Mouse (Mus musculus) intestine, embryonic 15.5 days (tissue): ENCODE results near the gene Cept1. TPM values are rescaled to one million over a fixed set of nuclear protein-coding genes. Genes with fewer than 3 reads are reported as not detected.

Experiments used
- ATAC-seq: fragments of 200-750 bp; cut with Nextera tagmentation; 2 replicates; pipeline ENCODE4 v1.8.0; 2017; ENCODE audit warnings: moderate TSS enrichment, moderate library complexity
- H3K27ac ChIP-seq: fragments of 300-500 bp; sonication (generic); 2 replicates; pipeline ENCODE4 v1.5.1; 2015; ENCODE audit warnings: mild to moderate bottlenecking, inconsistent platforms
- H3K27me3 ChIP-seq: fragments of 300-500 bp; sonication (generic); replicated peaks from 2 replicates; pipeline ENCODE4 v1.6.1; 2015; ENCODE audit warnings: inconsistent platforms
- H3K36me3 ChIP-seq: fragments of 300-500 bp; sonication (generic); 2 replicates; pipeline ENCODE4 v1.6.1; 2015; ENCODE audit warnings: inconsistent platforms
- H3K4me1 ChIP-seq: fragments of 300-500 bp; sonication (generic); replicated peaks from 2 replicates; pipeline ENCODE4 v1.6.1; 2015; ENCODE audit warnings: inconsistent platforms
- H3K4me2 ChIP-seq: fragments of 300-500 bp; sonication (generic); replicated peaks from 2 replicates; pipeline ENCODE4 v1.6.1; 2015; ENCODE audit warnings: mild to moderate bottlenecking, inconsistent platforms
- H3K4me3 ChIP-seq: fragments of 300-500 bp; sonication (generic); replicated peaks from 2 replicates; pipeline ENCODE4 v1.5.1; 2015; ENCODE audit warnings: inconsistent platforms
- H3K9ac ChIP-seq: fragments of 300-500 bp; sonication (generic); 2 replicates; pipeline ENCODE4 v1.6.1; 2015; ENCODE audit warnings: inconsistent platforms
- H3K9me3 ChIP-seq: fragments of 300-500 bp; sonication (generic); 2 replicates; pipeline ENCODE4 v1.6.1; 2016; ENCODE audit warnings: inconsistent platforms
- WGBS: fragments of 180-500 bp; shearing (Covaris S2); methylation state at CpG from one replicate; pipeline ENCODE4 v1.1.7; 2015; 5-methylcytosine and 5-hydroxymethylcytosine counted together
- polyA plus RNA-seq: library from polyadenylated mRNA; unstranded; fragments of >200 nt; fragmentation: Nextera tagmentation; extraction: Ambion mirVana; gene quantifications from 2 replicates; pipeline ENCODE4 v1.2.1, GENCODE M21; 2015

Gene Cept1
- polyA plus RNA-seq, 1 experiment from 2014 or later: 61.6 TPM

- no peak overlapping the region for H3K4me3 ChIP-seq
- H3K9me3 ChIP-seq: no peaks in the 10 kb centered on the region
- no peak overlapping the region for H3K27ac ChIP-seq
- H3K4me2 ChIP-seq: no peak overlapping the region
- H3K36me3 ChIP-seq: no peaks in the 10 kb centered on the region
- no peak overlapping the region for H3K9ac ChIP-seq
- H3K4me1 ChIP-seq: no peaks in the 10 kb centered on the region
- ATAC-seq: no peak
- H3K27me3 ChIP-seq: no peaks in the 10 kb centered on the region
- 54% methylated on average over 3 of the region's 3 CpGs for WGBS
Measured at GRCm38 (mm10) chr3:106462493-106462892, 85.1 kb downstream of the Cept1 start.

- no peak overlapping the region for H3K4me2 ChIP-seq
- no peak for ATAC-seq
- WGBS: 71% methylated on average over 2 of the region's 2 CpGs
- no peaks in the 10 kb centered on the region for H3K9me3 ChIP-seq
- H3K27me3 ChIP-seq: no peaks in the 10 kb centered on the region
- no peak overlapping the region for H3K4me3 ChIP-seq
- H3K36me3 ChIP-seq: no peaks in the 10 kb centered on the region
- no peak overlapping the region for H3K27ac ChIP-seq
- H3K4me1 ChIP-seq: no peaks in the 10 kb centered on the region
- H3K9ac ChIP-seq: no peak overlapping the region
Measured at GRCm38 (mm10) chr3:106462059-106462470, 85.5 kb downstream of the Cept1 start.

DNA sequence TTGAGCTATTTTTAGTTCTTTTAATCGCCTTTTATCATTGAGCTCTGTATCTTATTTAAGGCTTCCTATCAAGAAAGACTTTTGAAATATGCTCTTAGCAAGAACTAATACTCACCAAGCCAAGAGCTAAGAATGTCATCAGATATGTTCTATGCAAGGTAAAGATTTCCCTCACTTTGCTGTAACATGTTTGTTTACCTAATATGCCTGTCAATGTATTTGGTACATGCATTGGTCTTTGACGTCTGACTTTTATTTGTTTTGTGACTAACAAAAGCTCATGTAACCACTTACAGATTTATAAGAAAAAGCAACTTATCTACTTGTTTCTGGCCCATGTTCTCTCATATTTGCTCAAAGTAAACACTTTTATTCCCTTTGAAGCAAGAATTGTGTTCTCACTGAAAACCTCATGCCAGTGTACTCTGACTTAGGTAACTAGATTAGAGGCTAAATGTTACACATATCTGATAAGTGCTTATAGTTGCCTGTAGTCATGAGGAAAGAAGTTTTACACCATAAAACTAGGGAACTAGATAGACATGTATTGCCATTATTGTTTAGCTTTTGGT lies 90.2 kb downstream of the Cept1 start:
- Histone ChIP-seq H3K36me3 (no peaks in the 10 kb centered on the region), H3K4me3 (no peak overlapping the region), H3K27me3 (no peaks in the 10 kb centered on the region), H3K4me1 (no peaks in the 10 kb centered on the region), H3K4me2 (no peak overlapping the region), H3K9ac (no peak overlapping the region), H3K27ac (no peak overlapping the region), H3K9me3 (no peaks in the 10 kb centered on the region)
- 70% methylated on average over 2 of the region's 2 CpGs for WGBS
- ATAC-seq: no peak

GRCm38 (mm10) chr3:106452616-106453015 lies 95.0 kb downstream of the Cept1 start:
- no peak overlapping the region for H3K27ac ChIP-seq
- H3K4me1 ChIP-seq: no peaks in the 10 kb centered on the region
- no peaks in the 10 kb centered on the region for H3K36me3 ChIP-seq
- no peak overlapping the region for H3K4me3 ChIP-seq
- 72% methylated on average over 4 of the region's 4 CpGs for WGBS
- no peak overlapping the region for H3K4me2 ChIP-seq
- H3K27me3 ChIP-seq: no peaks in the 10 kb centered on the region
- H3K9me3 ChIP-seq: no peaks in the 10 kb centered on the region
- no peak overlapping the region for H3K9ac ChIP-seq
- ATAC-seq: no peak

Other genes with a start within 250 kb of the Cept1 start
- 0.11 and 0.16 TPM in 2 replicates for gene Chil6, start 141.6 kb downstream of the Cept1 start, polyA plus RNA-seq
- gene Dennd2d, start 65.4 kb downstream of the Cept1 start, polyA plus RNA-seq: 18.9 and 24.4 TPM in 2 replicates
- gene Dram2, start within 50 bp of the Cept1 start, polyA plus RNA-seq: 104 TPM in 2 replicates
- 10.8 and 14.1 TPM in 2 replicates for gene Lrif1, start 137.2 kb upstream of the Cept1 start, polyA plus RNA-seq
- gene Cd53, start 242.3 kb upstream of the Cept1 start, polyA plus RNA-seq: 8.2 and 9.5 TPM in 2 replicates